Comparison of ENCODE assay signal across 16 mouse cellular contexts in the genomic region with DNA sequence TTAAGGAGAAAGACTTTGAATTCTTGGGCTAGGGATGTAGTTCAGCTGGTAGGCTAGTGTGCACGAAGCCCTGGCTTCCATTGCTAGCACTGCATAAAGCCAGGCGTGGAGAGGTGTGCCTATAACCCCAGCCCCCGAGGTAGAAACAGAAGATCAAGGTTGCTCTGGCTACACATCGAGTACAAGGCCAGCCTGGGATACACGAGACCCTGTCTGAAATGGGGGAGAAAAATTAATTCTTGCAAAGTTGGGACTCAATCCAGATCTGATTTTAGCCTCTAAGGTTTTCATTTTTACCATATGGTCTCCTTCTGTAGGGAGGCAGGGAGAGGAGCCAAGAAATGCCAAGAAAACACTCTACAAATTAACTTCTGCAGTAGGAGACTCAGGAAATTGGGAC. TPM values are rescaled to one million over a fixed set of nuclear protein-coding genes. Genes with fewer than 3 reads are reported as not detected.
DNase-seq lines count a peak whose midpoint lies in the region; ATAC-seq and TF ChIP-seq lines count a peak whose summit lies in the region.
"Had no signal": no experiment of that assay in that cellular context is flagged by ENCODE, and none has a peak within 500 bp of the region (broad histone marks: within the 10 kb centered on the region; RNA-seq: fewer than 3 reads in every experiment).

No protein-coding gene starts in this region.

- DNase-seq in 3T3-L1 (ENCODE audit: low read depth, low spot score): peak; percentile 51
- peak; percentile 25 to 42 for DNase-seq in left cerebral cortex, postnatal 36 days (ENCODE audit: low spot score in 2 of 2)
- DNase-seq in lung, adult 2 months: no peak
- no peak for DNase-seq in embryo, embryonic 9.5 days (ENCODE audit: extremely low spot score)
- no peak for DNase-seq in gastrocnemius, postnatal 4 days (ENCODE audit: low spot score in 2 of 2)
- DNase-seq: cerebellum, adult 9-11 months; kidney, postnatal 10 days; liver, postnatal 0 days had no signal

- H3K4me3 ChIP-seq in intestine, embryonic 15.5 days (replicated peaks): no peak overlapping the region
- H3K4me3 ChIP-seq in intestine, postnatal 0 days (ENCODE audit: low read depth, low read length): no peak overlapping the region
- no peak overlapping the region for H3K4me3 ChIP-seq in embryonic facial prominence, embryonic 13.5 days
- no peak overlapping the region for H3K4me3 ChIP-seq in lung, adult 2 months (replicated peaks; ENCODE audit: extremely low read depth, low read depth, low read length)
- H3K4me3 ChIP-seq: heart, embryonic 12.5 days; hindbrain, embryonic 13.5 days; megakaryocyte, embryonic 14.5 days; neural tube, embryonic 15.5 days had no signal

- no peaks in the 10 kb centered on the region for H3K27me3 ChIP-seq in intestine, embryonic 15.5 days (replicated peaks)
- no peaks in the 10 kb centered on the region for H3K27me3 ChIP-seq in intestine, postnatal 0 days (replicated peaks; ENCODE audit: control insufficient read depth, insufficient read depth, low read length)
- no peaks in the 10 kb centered on the region for H3K27me3 ChIP-seq in embryonic facial prominence, embryonic 13.5 days
- H3K27me3 ChIP-seq: heart, embryonic 12.5 days; hindbrain, embryonic 13.5 days; neural tube, embryonic 15.5 days had no signal

- WGBS in intestine, embryonic 15.5 days: 60% methylated on average over 5 of the region's 5 CpGs
- 68% methylated on average over 5 of the region's 5 CpGs for WGBS in intestine, postnatal 0 days
- WGBS in embryonic facial prominence, embryonic 13.5 days: 43% methylated on average over 5 of the region's 5 CpGs
- WGBS in lung, adult 2 months: 79% methylated on average over 5 of the region's 5 CpGs

- TF ChIP-seq CTCF in intestine, postnatal 0 days (IDR thresholded peaks at IDR 0.05; ENCODE audit: low read depth): no peak
- TF ChIP-seq CTCF in lung, adult 2 months (IDR thresholded peaks at IDR 0.05; ENCODE audit: insufficient read depth, low read length): no peak

- no peaks in the 10 kb centered on the region for H3K36me3 ChIP-seq in intestine, embryonic 15.5 days
- H3K36me3 ChIP-seq in intestine, postnatal 0 days (ENCODE audit: control insufficient read depth, insufficient read depth): no peaks in the 10 kb centered on the region
- H3K36me3 ChIP-seq in embryonic facial prominence, embryonic 13.5 days: no peaks in the 10 kb centered on the region
- H3K36me3 ChIP-seq: heart, embryonic 12.5 days; hindbrain, embryonic 13.5 days; neural tube, embryonic 15.5 days had no signal

- TF ChIP-seq POLR2A in lung, adult 2 months (IDR thresholded peaks at IDR 0.05; ENCODE audit: borderline replicate concordance, extremely low read depth, low read depth, low read length): no peak

- H3K4me2 ChIP-seq in intestine, embryonic 15.5 days (replicated peaks): no peak overlapping the region
- H3K4me2 ChIP-seq in intestine, postnatal 0 days (replicated peaks; ENCODE audit: low read depth): no peak overlapping the region
- H3K4me2 ChIP-seq in embryonic facial prominence, embryonic 13.5 days: no peak overlapping the region
- H3K4me2 ChIP-seq: heart, embryonic 12.5 days; hindbrain, embryonic 13.5 days; neural tube, embryonic 15.5 days had no signal

- intact Hi-C loops in left cerebral cortex, postnatal 36 days (cut with DNase I): no loop called here

- H3K9me3 ChIP-seq in intestine, embryonic 15.5 days: no peaks in the 10 kb centered on the region
- no peaks in the 10 kb centered on the region for H3K9me3 ChIP-seq in intestine, postnatal 0 days (ENCODE audit: control insufficient read depth)
- no peaks in the 10 kb centered on the region for H3K9me3 ChIP-seq in embryonic facial prominence, embryonic 13.5 days
- H3K9me3 ChIP-seq: heart, embryonic 12.5 days; hindbrain, embryonic 13.5 days; megakaryocyte, embryonic 14.5 days; neural tube, embryonic 15.5 days had no signal

- H3K4me1 ChIP-seq in intestine, embryonic 15.5 days (replicated peaks): peaks cover 11% of the 10 kb centered on the region
- peaks cover 9% of the 10 kb centered on the region for H3K4me1 ChIP-seq in intestine, postnatal 0 days (replicated peaks; ENCODE audit: control insufficient read depth, insufficient read depth, low read length)
- peaks cover 18% of the 10 kb centered on the region for H3K4me1 ChIP-seq in embryonic facial prominence, embryonic 13.5 days
- H3K4me1 ChIP-seq in lung, adult 2 months (ENCODE audit: control insufficient read depth, insufficient read depth, low read length): no peaks in the 10 kb centered on the region
- H3K4me1 ChIP-seq: hindbrain, embryonic 13.5 days; neural tube, embryonic 15.5 days had no signal

- H3K9ac ChIP-seq in intestine, embryonic 15.5 days: no peak overlapping the region
- H3K9ac ChIP-seq in intestine, postnatal 0 days (ENCODE audit: low read depth, low read length): no peak overlapping the region
- no peak overlapping the region for H3K9ac ChIP-seq in embryonic facial prominence, embryonic 13.5 days
- H3K9ac ChIP-seq: heart, embryonic 12.5 days; hindbrain, embryonic 13.5 days; liver, postnatal 0 days; neural tube, embryonic 15.5 days had no signal

- H3K27ac ChIP-seq in intestine, embryonic 15.5 days: 0 out of 2 replicates have a peak overlapping the region, but pooled peaks have one; percentile 25
- H3K27ac ChIP-seq in intestine, postnatal 0 days (ENCODE audit: low read depth, low read length): no peak overlapping the region
- H3K27ac ChIP-seq in embryonic facial prominence, embryonic 13.5 days: peak overlapping the region; percentile 69; the same call in 1 of the 2 replicates
- H3K27ac ChIP-seq: hindbrain, embryonic 13.5 days; neural tube, embryonic 15.5 days had no signal

- ATAC-seq in intestine, embryonic 15.5 days: no peak
- ATAC-seq in intestine, postnatal 0 days: no peak
- peak; percentile 59; the same call in 1 of the 2 replicates for ATAC-seq in embryonic facial prominence, embryonic 13.5 days (ENCODE audit: insufficient number of reproducible peaks, insufficient read depth, low FRiP score, low TSS enrichment, low read depth)
- ATAC-seq: CD4-positive, CD25-positive, alpha-beta regulatory T cell, adult 4 months; liver, postnatal 0 days had no signal

RNA-seq across cellular contexts. Expression of a gene that starts 36.0 kb away (rescaled TPM):
- polyA plus RNA-seq in intestine, embryonic 15.5 days (2015; fragmentation: Nextera tagmentation; extraction: Ambion mirVana): 8.6 and 9.0 TPM in 2 replicates
- polyA plus RNA-seq in intestine, postnatal 0 days (2015; fragmentation: Nextera tagmentation; extraction: Ambion mirVana): 4.8 and 6.6 TPM in 2 replicates
- 23.5 and 28.8 TPM in 2 replicates for polyA plus RNA-seq in embryonic facial prominence, embryonic 13.5 days (2015; fragmentation: Nextera tagmentation; extraction: Ambion mirVana)
- 10 to 100 TPM; 46.3 to 60.9 TPM for total RNA-seq in left cerebral cortex, postnatal 36 days (2021)
- polyA plus RNA-seq in lung, adult 2 months (2012; rRNA removed): 21.0 and 31.2 TPM in 2 replicates
- total RNA-seq in gastrocnemius, postnatal 4 days (2021): 10 to 100 TPM; 35.1 to 39.5 TPM

Comparison
In these comparisons a context has a peak if more than half of its experiments do, and no peak if none do; other contexts are left out.
1. DNase-seq: peak in 3T3-L1 (single experiment) and left cerebral cortex, postnatal 36 days (2 of 2); none in lung, adult 2 months (single experiment), embryo, embryonic 9.5 days (single experiment) and gastrocnemius, postnatal 4 days (0 of 2).